Mouse (Mus musculus) Patski (cell line): Measurements from ENCODE around the gene Rpp25. TPM values are rescaled to one million over a fixed set of nuclear protein-coding genes. Genes with fewer than 3 reads are reported as not detected.

Source experiments
- ATAC-seq: fragments of 100-300 bp; one replicate; pipeline ENCODE4 v1.8.0; 2021
- CTCF ChIA-PET: fragments of 350-600 bp; sonication (Branson Sonifier 250); formaldehyde crosslinking; loops from one replicate; lab custom pipeline; 2022; ENCODE audit warnings: inconsistent platforms; lab: Charles Lee
- POLR2A ChIA-PET: fragments of 350-600 bp; sonication (Branson Sonifier 250); formaldehyde crosslinking; loops from one replicate; lab custom pipeline; 2022; ENCODE audit warnings: antibody characterized with exemption, inconsistent platforms; lab: Charles Lee
- DNase-seq: peaks from one replicate; pipeline ENCODE4 v3.0.0-alpha.2; 2011; ENCODE audit warnings: low read depth, low spot score
- H3K27me3 ChIP-seq: fragments of 371-371 bp; one replicate; pipeline ENCODE4 v1.5.1; 2021
- CTCF ChIP-seq: fragments of 100-300 bp; IDR thresholded peaks from one replicate; pipeline ENCODE4 v1.5.1; 2021
- in situ Hi-C: fragments of 300-500 bp; cut with MboI; formaldehyde crosslinking; loops from 3 replicates; pipeline ENCODE4 v1.11.1; 2018; ENCODE audit warnings: low pct_unique_long_range_greater_than_20kb, mixed read lengths
- polyA plus RNA-seq: library from polyadenylated mRNA; unstranded; gene quantifications from one replicate; pipeline ENCODE4 v1.2.3, GENCODE M21; 2021

Gene Rpp25
- polyA plus RNA-seq, 1 experiment from 2014 or later: 0.39 TPM

DNA sequence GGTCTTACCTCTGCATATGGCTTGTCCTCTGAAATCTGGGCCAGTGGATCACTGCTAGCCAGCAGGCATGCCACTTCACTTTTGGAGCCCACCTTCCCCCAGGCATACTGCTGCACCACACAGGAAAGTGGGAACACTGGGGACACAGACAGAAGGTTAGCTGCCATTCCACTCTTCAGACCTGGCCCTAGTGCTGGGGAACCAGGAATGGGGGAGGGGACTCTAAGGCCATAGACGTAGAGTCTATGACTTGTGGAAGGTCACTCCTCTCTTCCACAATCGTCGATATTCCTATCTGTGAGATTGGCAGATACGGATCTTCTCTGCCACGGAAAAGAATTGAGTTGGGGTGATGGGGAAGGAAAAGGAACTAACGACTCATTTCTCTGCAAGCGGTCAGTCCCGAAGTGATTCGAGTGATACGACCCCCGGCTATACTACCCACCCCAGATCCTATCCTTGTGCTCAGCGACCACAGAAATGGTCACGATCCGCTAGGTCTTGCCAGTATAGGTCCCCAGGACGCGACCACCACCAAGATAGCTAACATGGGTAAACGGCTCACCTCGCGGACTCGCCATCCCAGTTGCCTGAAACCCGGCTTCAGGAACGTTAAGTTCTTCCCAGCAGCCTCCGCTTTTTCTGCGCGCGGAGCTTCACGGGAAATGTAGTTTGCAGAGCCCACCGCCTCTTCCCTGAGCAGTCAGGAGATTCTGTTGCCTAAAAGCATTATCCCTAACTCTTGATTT lies 48.5 kb downstream of the Rpp25 start, which contains the start of gene Mpi:
Mpi (minus strand) TSS at position 625 of the 749 bp plus-strand sequence.
- POLR2A ChIA-PET: interaction anchor here (0.7 to 1.1 kb wide), 3 partner anchors 9 to 13 kb away, joined by 3 to 4 read pairs (median 3); no protein-coding TSS in a partner anchor
- in situ Hi-C loops: no loop called here

GRCm38 (mm10) chr9:57553119-57553518 lies 49.3 kb downstream of the Rpp25 start:
- ATAC-seq (no peak), DNase-seq (no peak)
- ChIA-PET CTCF (interaction anchor here (0.9 kb wide), 1 partner anchor 10 kb away, joined by 3 read pairs; no protein-coding TSS in a partner anchor), POLR2A (interaction anchor here (1.1 kb wide), 1 partner anchor 14 kb away, joined by 3 read pairs; no protein-coding TSS in a partner anchor)
- no peaks in the 10 kb centered on the region for H3K27me3 ChIP-seq
- TF ChIP-seq CTCF: no peak
- in situ Hi-C loops: no loop called here

More for the DNA sequence above, 48.5 kb downstream of the Rpp25 start, which contains the start of gene Mpi:
- no peak for TF ChIP-seq CTCF
- no peak for ATAC-seq
- H3K27me3 ChIP-seq: no peaks in the 10 kb centered on the region
- DNase-seq: no peak
- CTCF ChIA-PET: interaction anchor here (0.9 kb wide), 1 partner anchor 9 kb away, joined by 3 read pairs; no protein-coding TSS in a partner anchor

DNA sequence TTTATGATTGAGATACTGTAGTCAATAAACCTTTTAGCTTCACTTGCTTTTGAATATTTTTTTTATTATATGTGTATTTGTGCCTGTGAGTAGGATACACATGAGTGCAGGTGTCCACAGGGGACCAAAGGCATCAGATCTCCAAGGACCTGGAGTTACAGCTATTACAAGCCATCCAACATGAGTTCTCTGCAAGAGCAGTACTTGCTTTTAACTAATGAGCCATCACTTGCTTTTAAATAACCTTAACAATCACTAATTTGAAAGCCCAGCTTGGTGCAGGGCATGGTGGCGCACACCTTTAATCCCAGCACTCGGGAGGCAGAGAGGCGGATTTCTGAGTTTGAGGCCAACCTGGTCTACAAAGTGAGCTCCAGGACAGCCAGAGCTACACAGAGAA lies 50.9 kb downstream of the Rpp25 start:
- no peak for TF ChIP-seq CTCF
- in situ Hi-C loops: no loop called here
- peaks cover 4% of the 10 kb centered on the region for H3K27me3 ChIP-seq
- no peak for ATAC-seq
- CTCF ChIA-PET: interaction anchor here (1.2 kb wide), 1 partner anchor 14 kb away, joined by 3 read pairs; no protein-coding TSS in a partner anchor
- DNase-seq: no peak
- POLR2A ChIA-PET: no interaction called here

Other genes starting within 250 kb of the Rpp25 start
- gene 1700017B05Rik, start 241.4 kb upstream of the Rpp25 start, polyA plus RNA-seq: 38.2 TPM
- gene Ppcdc, start 63.9 kb upstream of the Rpp25 start, polyA plus RNA-seq: 35.2 TPM
- 73.0 TPM for gene Scamp5, start 36.0 kb upstream of the Rpp25 start, polyA plus RNA-seq
- 1,082 TPM for gene Cox5a, start 17.2 kb downstream of the Rpp25 start, polyA plus RNA-seq
- 10.2 TPM for gene Fam219b, start 33.5 kb downstream of the Rpp25 start, polyA plus RNA-seq
- 39.1 TPM for gene Mpi, start 48.7 kb downstream of the Rpp25 start, polyA plus RNA-seq
- 60.2 TPM for gene Scamp2, start 56.9 kb downstream of the Rpp25 start, polyA plus RNA-seq
- 30.7 TPM for gene Ulk3, start 85.4 kb downstream of the Rpp25 start, polyA plus RNA-seq
- gene Cplx3, start 102.3 kb downstream of the Rpp25 start, polyA plus RNA-seq: 0.72 TPM
- gene Lman1l, start 116.7 kb downstream of the Rpp25 start, polyA plus RNA-seq: 0.09 TPM
- 117 TPM for gene Csk, start 149.6 kb downstream of the Rpp25 start, polyA plus RNA-seq
- not detected for gene Cyp1a2, start 179.7 kb downstream of the Rpp25 start, polyA plus RNA-seq
- gene Cyp1a1, start 183.9 kb downstream of the Rpp25 start, polyA plus RNA-seq: not detected
- 14.3 TPM for gene Edc3, start 204.5 kb downstream of the Rpp25 start, polyA plus RNA-seq